Mouse (Mus musculus) left cerebral cortex, postnatal 4 days (tissue): ENCODE data around the gene Dab2. TPM values are rescaled to one million over a fixed set of nuclear protein-coding genes. Genes with fewer than 3 reads are reported as not detected.

Experiments
- DNase-seq: peaks from one replicate; pipeline ENCODE4 v3.0.0-alpha.2; 2022
- intact Hi-C: fragments of 180-260 bp; cut with DNase I; formaldehyde crosslinking; loops from one replicate; pipeline ENCODE4 v1.15.1; 2025
- total RNA-seq, 2 experiments: library from RNA; stranded (reverse); gene quantifications; 2 replicates each; pipeline ENCODE4 v1.2.3; 2021

The Dab2 gene
- total RNA-seq, 2 experiments from 2014 or later: 35.6 to 37.3 TPM

- intact Hi-C loops: loop anchor here (10.0 kb wide), 1 partner anchor 186 kb away; no protein-coding TSS in a partner anchor
- no peak for DNase-seq
Observed at GRCm38 (mm10) chr15:6388631-6389030, 89.0 kb downstream of the Dab2 start.

GRCm38 (mm10) chr15:6390106-6390505 lies 90.5 kb downstream of the Dab2 start:
- intact Hi-C loops: no loop called here
- DNase-seq: no peak

- intact Hi-C loops: no loop called here
- DNase-seq: no peak
Observed at GRCm38 (mm10) chr15:6390657-6391056, 91.1 kb downstream of the Dab2 start.

GRCm38 (mm10) chr15:6391886-6392285 lies 92.3 kb downstream of the Dab2 start:
- DNase-seq: no peak

GRCm38 (mm10) chr15:6393624-6394023 lies 94.0 kb downstream of the Dab2 start:
- intact Hi-C loops: no loop called here
- no peak for DNase-seq

More at GRCm38 (mm10) chr15:6391886-6392285, 92.3 kb downstream of the Dab2 start:
- intact Hi-C loops: no loop called here

GRCm38 (mm10) chr15:6398211-6398610 lies 98.6 kb downstream of the Dab2 start:
- intact Hi-C loops: no loop called here
- DNase-seq: no peak

GRCm38 (mm10) chr15:6398881-6399280 lies 99.3 kb downstream of the Dab2 start:
- DNase-seq: no peak
- intact Hi-C loops: no loop called here

- intact Hi-C loops: no loop called here
- no peak for DNase-seq
Observed at GRCm38 (mm10) chr15:6400115-6400514, 100.5 kb downstream of the Dab2 start.

- intact Hi-C loops: no loop called here
- no peak for DNase-seq
Observed at GRCm38 (mm10) chr15:6402433-6402832, 102.8 kb downstream of the Dab2 start.

GRCm38 (mm10) chr15:6404172-6404571 lies 104.6 kb downstream of the Dab2 start:
- intact Hi-C loops: no loop called here
- DNase-seq: no peak

- no peak for DNase-seq
- intact Hi-C loops: no loop called here
Observed at GRCm38 (mm10) chr15:6406771-6407170, 107.2 kb downstream of the Dab2 start.

- intact Hi-C loops: no loop called here
- DNase-seq: no peak
Observed at GRCm38 (mm10) chr15:6409031-6409430, 109.4 kb downstream of the Dab2 start.

- intact Hi-C loops: no loop called here
- no peak for DNase-seq
Observed at GRCm38 (mm10) chr15:6410161-6410560, 110.6 kb downstream of the Dab2 start.

- no peak for DNase-seq
- intact Hi-C loops: no loop called here
Observed at GRCm38 (mm10) chr15:6411334-6411733, 111.7 kb downstream of the Dab2 start.

GRCm38 (mm10) chr15:6415317-6415716 lies 115.7 kb downstream of the Dab2 start:
- intact Hi-C loops: no loop called here
- no peak for DNase-seq

- intact Hi-C loops: no loop called here
- DNase-seq: peak; percentile 34
Observed at GRCm38 (mm10) chr15:6431777-6432176, 132.2 kb downstream of the Dab2 start.

GRCm38 (mm10) chr15:6432411-6432810 lies 132.8 kb downstream of the Dab2 start:
- intact Hi-C loops: no loop called here
- peak; percentile 72 for DNase-seq

- DNase-seq: no peak
- intact Hi-C loops: no loop called here
Observed at GRCm38 (mm10) chr15:6435281-6435680, 135.7 kb downstream of the Dab2 start.

- intact Hi-C loops: no loop called here
- peak; percentile 30 for DNase-seq
Observed at GRCm38 (mm10) chr15:6435773-6436172, 136.2 kb downstream of the Dab2 start.

GRCm38 (mm10) chr15:6438685-6439084 lies 139.1 kb downstream of the Dab2 start:
- intact Hi-C loops: no loop called here
- DNase-seq: no peak

GRCm38 (mm10) chr15:6444452-6444851 lies 144.9 kb downstream of the Dab2 start:
- DNase-seq: no peak
- intact Hi-C loops: no loop called here

- intact Hi-C loops: no loop called here
- no peak for DNase-seq
Observed at GRCm38 (mm10) chr15:6445135-6445534, 145.5 kb downstream of the Dab2 start, which contains the start of gene C9. Gene C9 (plus strand): TSS chr15:6445327.

GRCm38 (mm10) chr15:6446181-6446580 lies 146.6 kb downstream of the Dab2 start:
- intact Hi-C loops: no loop called here
- DNase-seq: no peak
